Comparison of ENCODE assay signal across 9 mouse cellular contexts in genomic region chr1:82285461-82286189, GRCm38 (mm10). TPM values are rescaled to one million over a fixed set of nuclear protein-coding genes. Genes with fewer than 3 reads are reported as not detected.
DNase-seq lines count a peak whose midpoint lies in the region; ATAC-seq and TF ChIP-seq lines count a peak whose summit lies in the region.
"Had no signal": no experiment of that assay in that cellular context is flagged by ENCODE, and none has a peak within 500 bp of the region (broad histone marks: within the 10 kb centered on the region; RNA-seq: fewer than 3 reads in every experiment).

No protein-coding gene starts in this region.

- peaks cover 22% of the 10 kb centered on the region for H3K27me3 ChIP-seq in heart, embryonic 13.5 days (replicated peaks)
- no peaks in the 10 kb centered on the region for H3K27me3 ChIP-seq in hindbrain, embryonic 14.5 days (ENCODE audit: control insufficient read depth, insufficient read depth, low read length)
- H3K27me3 ChIP-seq in midbrain, embryonic 15.5 days (replicated peaks), result no peaks in the 10 kb centered on the region

- no peak for DNase-seq in heart, postnatal 4 days
- no peak for DNase-seq in hindbrain, embryonic 14.5 days (ENCODE audit: low spot score)
- DNase-seq in gastrocnemius, postnatal 36 days, result no peak
- no peak for DNase-seq in ovary, postnatal 36 days (ENCODE audit: low spot score)

- H3K9me3 ChIP-seq in heart, embryonic 13.5 days, result no peaks in the 10 kb centered on the region
- no peaks in the 10 kb centered on the region for H3K9me3 ChIP-seq in hindbrain, embryonic 14.5 days (ENCODE audit: control insufficient read depth, low read length)
- H3K9me3 ChIP-seq in midbrain, embryonic 15.5 days, result no peaks in the 10 kb centered on the region

- H3K4me3 ChIP-seq in heart, embryonic 13.5 days, result peak overlapping the region; percentile 80
- H3K4me3 ChIP-seq in cortical plate, adult 2 months (ENCODE audit: insufficient read depth, low read length), result peak overlapping the region; percentile 53
- peak overlapping the region; percentile 68 for H3K4me3 ChIP-seq in hindbrain, embryonic 14.5 days (replicated peaks; ENCODE audit: low read length)
- H3K4me3 ChIP-seq in midbrain, embryonic 15.5 days, result peak overlapping the region; percentile 41

- 28% methylated on average over 5 of the region's 5 CpGs for WGBS in heart, embryonic 13.5 days
- WGBS in hindbrain, embryonic 14.5 days, result 11% methylated on average over 5 of the region's 5 CpGs
- 17% methylated on average over 5 of the region's 5 CpGs for WGBS in midbrain, embryonic 15.5 days

- peak overlapping the region; percentile 72 for H3K4me2 ChIP-seq in heart, embryonic 13.5 days
- peak overlapping the region; percentile 90 for H3K4me2 ChIP-seq in hindbrain, embryonic 14.5 days (replicated peaks)
- H3K4me2 ChIP-seq in midbrain, embryonic 15.5 days, result peak overlapping the region; percentile 77

- H3K36me3 ChIP-seq in heart, embryonic 13.5 days, result peaks cover 29% of the 10 kb centered on the region
- 0 out of 2 replicates have a peak, but pooled peaks cover 6% of the 10 kb centered on the region for H3K36me3 ChIP-seq in hindbrain, embryonic 14.5 days (replicated peaks; ENCODE audit: control insufficient read depth, insufficient read depth)
- no peaks in the 10 kb centered on the region for H3K36me3 ChIP-seq in midbrain, embryonic 15.5 days (replicated peaks)

- intact Hi-C loops in gastrocnemius, postnatal 36 days (cut with DNase I), result loop anchor here (2.0 to 5.0 kb wide), 2 partner anchors 158 to 313 kb away; no protein-coding TSS in a partner anchor

- no peak for ATAC-seq in heart, embryonic 13.5 days (ENCODE audit: extremely low read depth, insufficient number of reproducible peaks, low FRiP score, low TSS enrichment)
- no peak for ATAC-seq in hindbrain, embryonic 14.5 days (ENCODE audit: low FRiP score)
- no peak for ATAC-seq in midbrain, embryonic 15.5 days (replicated peaks)
- ATAC-seq in megakaryocyte, adult 5-6 weeks (ENCODE audit: poor library complexity, severe bottlenecking), result no peak

- peaks cover 43% of the 10 kb centered on the region for H3K4me1 ChIP-seq in heart, embryonic 13.5 days
- peaks cover 7% of the 10 kb centered on the region for H3K4me1 ChIP-seq in cortical plate, adult 2 months (ENCODE audit: control insufficient read depth, insufficient read depth, low read length)
- peaks cover 61% of the 10 kb centered on the region for H3K4me1 ChIP-seq in hindbrain, embryonic 14.5 days (replicated peaks; ENCODE audit: control insufficient read depth, insufficient read depth, low read length)
- H3K4me1 ChIP-seq in midbrain, embryonic 15.5 days, result peaks cover 66% of the 10 kb centered on the region

- peak overlapping the region; percentile 87 for H3K27ac ChIP-seq in heart, embryonic 13.5 days (replicated peaks)
- no peak overlapping the region for H3K27ac ChIP-seq in cortical plate, adult 2 months (ENCODE audit: insufficient read depth, low read length)
- H3K27ac ChIP-seq in hindbrain, embryonic 14.5 days, result peak overlapping the region; percentile 57
- 0 out of 2 replicates have a peak overlapping the region, but pooled peaks have one; percentile 19 for H3K27ac ChIP-seq in midbrain, embryonic 15.5 days

- H3K9ac ChIP-seq in heart, embryonic 13.5 days, result peak overlapping the region; percentile 95
- peak overlapping the region; percentile 64 for H3K9ac ChIP-seq in hindbrain, embryonic 14.5 days
- H3K9ac ChIP-seq in midbrain, embryonic 15.5 days, result peak overlapping the region; percentile 26

- TF ChIP-seq CTCF in cortical plate, adult 2 months (IDR thresholded peaks at IDR 0.05; ENCODE audit: extremely low read depth, insufficient read depth, low read length), result no peak

- TF ChIP-seq POLR2A in cortical plate, adult 2 months (IDR thresholded peaks at IDR 0.05; ENCODE audit: extremely low read depth, insufficient read depth, low read length), result no peak

RNA-seq across cellular contexts. Expression of gene Irs1, which starts 5.6 kb away (rescaled TPM):
- polyA plus RNA-seq in heart, embryonic 13.5 days (2015; fragmentation: Nextera tagmentation; extraction: Ambion mirVana), result 9.3 and 9.5 TPM in 2 replicates
- total RNA-seq in heart, postnatal 4 days (2021), result 10 to 100 TPM; 39.4 to 43.1 TPM
- 6.1 and 6.3 TPM in 2 replicates for polyA plus RNA-seq in cortical plate, adult 2 months (2012; rRNA removed)
- polyA plus RNA-seq in hindbrain, embryonic 14.5 days (2014; fragmentation: Nextera tagmentation; extraction: Ambion mirVana), result 10.2 and 11.2 TPM in 2 replicates
- polyA plus RNA-seq in midbrain, embryonic 15.5 days (2015; fragmentation: Nextera tagmentation; extraction: Ambion mirVana), result 7.5 and 8.2 TPM in 2 replicates
- 10 to 100 TPM; 46.4 to 49.6 TPM for total RNA-seq in gastrocnemius, postnatal 36 days (2021)
- 0.02 and 0.07 TPM in 2 replicates for total RNA-seq in megakaryocyte, adult 5-6 weeks (2015)
- 0.16 TPM in 1 of 2 replicates, not detected in the other for total RNA-seq in megakaryocyte, adult 5-6 weeks (2017)

RNA-seq across cellular contexts. Expression of gene Rhbdd1, which starts 30.6 kb away (rescaled TPM):
- polyA plus RNA-seq in heart, embryonic 13.5 days (2015; fragmentation: Nextera tagmentation; extraction: Ambion mirVana), result 8.7 and 9.7 TPM in 2 replicates
- 10 to 100 TPM; 11.6 to 11.8 TPM for total RNA-seq in heart, postnatal 4 days (2021)
- 6.7 and 7.3 TPM in 2 replicates for polyA plus RNA-seq in cortical plate, adult 2 months (2012; rRNA removed)
- polyA plus RNA-seq in hindbrain, embryonic 14.5 days (2014; fragmentation: Nextera tagmentation; extraction: Ambion mirVana), result 2.6 and 3.1 TPM in 2 replicates
- polyA plus RNA-seq in midbrain, embryonic 15.5 days (2015; fragmentation: Nextera tagmentation; extraction: Ambion mirVana), result 3.2 and 4.2 TPM in 2 replicates
- total RNA-seq in gastrocnemius, postnatal 36 days (2021), result 1 to 10 TPM; 6.4 to 7.7 TPM
- 13.0 and 14.8 TPM in 2 replicates for total RNA-seq in megakaryocyte, adult 5-6 weeks (2015)
- 16.1 and 16.4 TPM in 2 replicates for total RNA-seq in megakaryocyte, adult 5-6 weeks (2017)

RNA-seq across cellular contexts. Expression of gene Gm9747, which starts 52.7 kb away (rescaled TPM):
- polyA plus RNA-seq in heart, embryonic 13.5 days (2015; fragmentation: Nextera tagmentation; extraction: Ambion mirVana), result 33.4 and 34.4 TPM in 2 replicates
- not detected for total RNA-seq in heart, postnatal 4 days (2021)
- polyA plus RNA-seq in cortical plate, adult 2 months (2012; rRNA removed), result not detected in 2 replicates
- polyA plus RNA-seq in hindbrain, embryonic 14.5 days (2014; fragmentation: Nextera tagmentation; extraction: Ambion mirVana), result 32.6 and 34.5 TPM in 2 replicates
- 22.1 and 26.4 TPM in 2 replicates for polyA plus RNA-seq in midbrain, embryonic 15.5 days (2015; fragmentation: Nextera tagmentation; extraction: Ambion mirVana)
- total RNA-seq in gastrocnemius, postnatal 36 days (2021), result not detected
- not detected in 2 replicates for total RNA-seq in megakaryocyte, adult 5-6 weeks (2015)
- total RNA-seq in megakaryocyte, adult 5-6 weeks (2017), result not detected in 2 replicates
- total RNA-seq: neutrophil, adult 5-6 weeks had no signal

Comparison
In these comparisons a context has a peak if more than half of its experiments do, and no peak if none do; other contexts are left out.
1. H3K9ac ChIP-seq: peak in every context shown above with its lines; median percentile 95 in heart, embryonic 13.5 days; 64 in hindbrain, embryonic 14.5 days; 26 in midbrain, embryonic 15.5 days.
2. RNA of gene Gm9747, which starts 52.7 kb away (polyA plus RNA-seq): 33.4 to 34.4 TPM in heart, embryonic 13.5 days, 32.6 to 34.5 TPM in hindbrain, embryonic 14.5 days and 22.1 to 26.4 TPM in midbrain, embryonic 15.5 days; not detected in cortical plate, adult 2 months; every median in the first group is over 10 times any median in the second.
3. Peak in every context shown above with its lines, with median percentiles within 50 percentile points of each other: H3K4me2 ChIP-seq and H3K4me3 ChIP-seq.